Mouse (Mus musculus): ENCODE data around the gene Mrpl48. TPM values are rescaled to one million over a fixed set of nuclear protein-coding genes. Genes with fewer than 3 reads are reported as not detected.

Mrpl48 gene
- polyA plus RNA-seq, 1 experiment from 2014 or later: 80.9 TPM

DNA sequence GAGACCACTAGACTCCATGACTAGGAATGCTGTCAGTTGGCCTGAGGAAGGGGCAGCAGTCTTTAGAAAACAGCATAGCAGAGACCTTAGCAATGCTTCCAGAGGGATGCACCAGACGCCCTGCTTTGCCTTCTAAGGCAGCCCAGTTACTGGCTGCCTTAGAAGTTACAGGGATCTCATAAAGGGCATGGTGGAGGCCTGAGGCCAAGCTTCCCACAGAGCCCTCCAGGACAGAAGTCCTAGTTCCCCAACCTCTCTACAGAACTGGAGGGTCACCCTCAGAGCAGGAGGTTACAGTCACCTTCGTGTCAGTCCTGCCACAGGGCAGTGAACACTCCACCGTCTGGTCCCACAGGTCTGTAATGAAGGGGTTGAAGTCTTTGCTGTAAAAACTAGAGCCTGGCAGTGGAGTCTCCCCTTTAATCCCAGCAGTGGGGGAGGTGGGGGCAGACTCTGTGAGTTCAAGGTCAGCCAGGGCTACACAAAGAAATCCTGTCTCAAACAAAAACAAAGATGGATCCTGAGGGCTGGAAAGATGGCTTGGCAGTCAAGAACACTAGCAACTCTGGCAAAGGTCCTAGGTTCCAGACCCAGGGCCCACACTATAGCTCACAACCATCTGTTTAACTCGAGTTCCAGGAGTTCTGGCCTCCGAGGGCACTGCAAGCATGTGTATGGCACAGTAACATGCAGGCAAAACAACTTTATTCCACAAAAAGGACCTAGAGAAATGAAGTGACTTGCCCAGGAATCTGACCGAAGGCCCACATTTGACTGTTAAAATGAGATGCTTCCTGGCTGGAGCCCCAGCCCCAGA, 106.9 kb downstream of the Mrpl48 start:
- Histone ChIP-seq H3K9ac (replicated peaks) (no peak overlapping the region), H3K27me3 (no peaks in the 10 kb centered on the region), H3K4me1 (replicated peaks) (peaks cover 9% of the 10 kb centered on the region), H3K4me3 (replicated peaks) (no peak overlapping the region), H3K27ac (no peak overlapping the region), H3K9me3 (no peaks in the 10 kb centered on the region), H3K4me2 (replicated peaks) (no peak overlapping the region), H3K36me3 (peaks cover 7% of the 10 kb centered on the region; the same call in 1 of the 2 replicates)
- no peak for ATAC-seq
- WGBS: 73% methylated on average over 6 of the region's 6 CpGs

GRCm38 (mm10) chr7:100500276-100500977, 107.7 kb downstream of the Mrpl48 start:
- H3K4me1 ChIP-seq (replicated peaks): peaks cover 17% of the 10 kb centered on the region
- 71% methylated on average over 16 of the region's 16 CpGs for WGBS
- H3K9ac ChIP-seq (replicated peaks): no peak overlapping the region
- no peak overlapping the region for H3K4me2 ChIP-seq (replicated peaks)
- no peak overlapping the region for H3K27ac ChIP-seq
- no peaks in the 10 kb centered on the region for H3K9me3 ChIP-seq
- ATAC-seq: no peak
- peaks cover 7% of the 10 kb centered on the region; the same call in 1 of the 2 replicates for H3K36me3 ChIP-seq
- no peak overlapping the region for H3K4me3 ChIP-seq (replicated peaks)
- H3K27me3 ChIP-seq: no peaks in the 10 kb centered on the region

- Histone ChIP-seq H3K27me3 (no peaks in the 10 kb centered on the region), H3K36me3 (peaks cover 7% of the 10 kb centered on the region; the same call in 1 of the 2 replicates), H3K4me3 (replicated peaks) (no peak overlapping the region), H3K4me1 (replicated peaks) (peaks cover 25% of the 10 kb centered on the region), H3K9ac (replicated peaks) (no peak overlapping the region), H3K9me3 (no peaks in the 10 kb centered on the region), H3K4me2 (replicated peaks) (no peak overlapping the region), H3K27ac (no peak overlapping the region)
- no peak for ATAC-seq
These were observed 108.6 kb downstream of the Mrpl48 start for GRCm38 (mm10) chr7:100499465-100499864.

GRCm38 (mm10) chr7:100497982-100498381, 110.1 kb downstream of the Mrpl48 start:
- WGBS: 89% methylated on average over 11 of the region's 13 CpGs
- Histone ChIP-seq H3K27ac (no peak overlapping the region), H3K4me3 (replicated peaks) (no peak overlapping the region), H3K4me2 (replicated peaks) (no peak overlapping the region), H3K4me1 (replicated peaks) (peaks cover 40% of the 10 kb centered on the region), H3K9ac (replicated peaks) (no peak overlapping the region), H3K27me3 (0 out of 2 replicates have a peak, but pooled peaks cover 1% of the 10 kb centered on the region), H3K36me3 (peaks cover 7% of the 10 kb centered on the region; the same call in 1 of the 2 replicates), H3K9me3 (no peaks in the 10 kb centered on the region)
- no peak for ATAC-seq

DNA sequence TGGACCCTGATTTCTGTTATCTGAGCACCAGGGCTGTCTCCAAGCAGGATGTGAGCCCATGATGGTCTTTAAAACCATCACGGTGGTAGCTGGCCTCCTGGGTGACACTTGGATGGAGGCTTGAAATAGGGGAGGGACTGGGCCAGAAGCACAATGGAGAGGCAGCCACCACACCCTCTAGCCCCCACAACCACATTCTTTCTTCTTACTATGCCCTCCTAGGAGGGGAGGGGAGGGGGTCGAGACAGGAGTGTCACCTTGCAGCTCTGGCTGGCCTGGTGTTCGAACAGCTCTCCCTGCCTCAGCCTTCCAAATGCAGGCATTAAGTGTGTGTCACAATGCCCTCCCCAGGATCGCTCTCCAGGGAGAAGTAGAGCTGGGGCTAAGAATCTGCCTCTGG, 110.7 kb downstream of the Mrpl48 start:
- no peak for ATAC-seq
- no peaks in the 10 kb centered on the region for H3K9me3 ChIP-seq
- H3K9ac ChIP-seq (replicated peaks): no peak overlapping the region
- peaks cover 44% of the 10 kb centered on the region for H3K4me1 ChIP-seq (replicated peaks)
- peaks cover 7% of the 10 kb centered on the region; the same call in 1 of the 2 replicates for H3K36me3 ChIP-seq
- H3K27ac ChIP-seq: no peak overlapping the region
- H3K4me2 ChIP-seq (replicated peaks): no peak overlapping the region
- H3K4me3 ChIP-seq (replicated peaks): no peak overlapping the region
- peaks cover 6% of the 10 kb centered on the region; the same call in 1 of the 2 replicates for H3K27me3 ChIP-seq
- 86% methylated on average over 4 of the region's 4 CpGs for WGBS

- ATAC-seq: no peak
- H3K9ac ChIP-seq (replicated peaks): no peak overlapping the region
- WGBS: 96% methylated on average over 9 of the region's 9 CpGs
- H3K27me3 ChIP-seq: peaks cover 8% of the 10 kb centered on the region; the same call in 1 of the 2 replicates
- H3K4me1 ChIP-seq (replicated peaks): peaks cover 44% of the 10 kb centered on the region
- H3K4me3 ChIP-seq (replicated peaks): no peak overlapping the region
- H3K36me3 ChIP-seq: peaks cover 7% of the 10 kb centered on the region; the same call in 1 of the 2 replicates
- H3K27ac ChIP-seq: no peak overlapping the region
- no peaks in the 10 kb centered on the region for H3K9me3 ChIP-seq
- no peak overlapping the region for H3K4me2 ChIP-seq (replicated peaks)
These were observed 111.3 kb downstream of the Mrpl48 start for GRCm38 (mm10) chr7:100496791-100497190.

GRCm38 (mm10) chr7:100496371-100496770, 111.7 kb downstream of the Mrpl48 start:
- H3K36me3 ChIP-seq: peaks cover 7% of the 10 kb centered on the region; the same call in 1 of the 2 replicates
- WGBS: 89% methylated on average over 6 of the region's 6 CpGs
- H3K4me3 ChIP-seq (replicated peaks): no peak overlapping the region
- 0 out of 2 replicates have a peak overlapping the region, but pooled peaks have one; percentile 32 for H3K9ac ChIP-seq (replicated peaks)
- no peaks in the 10 kb centered on the region for H3K9me3 ChIP-seq
- H3K4me2 ChIP-seq (replicated peaks): peak overlapping the region; percentile 33; the same call in 1 of the 2 replicates
- no peak for ATAC-seq
- peaks cover 44% of the 10 kb centered on the region for H3K4me1 ChIP-seq (replicated peaks)
- peaks cover 9% of the 10 kb centered on the region; the same call in 1 of the 2 replicates for H3K27me3 ChIP-seq
- H3K27ac ChIP-seq: peak overlapping the region; percentile 78

Other genes with a start within 250 kb of the Mrpl48 start
- 25.7 and 28.7 TPM in 2 replicates for gene C2cd3, start 236.1 kb downstream of the Mrpl48 start, polyA plus RNA-seq (2015; fragmentation: Nextera tagmentation; extraction: Ambion mirVana)
- 139 and 144 TPM in 2 replicates for gene Ppme1, start 236.0 kb downstream of the Mrpl48 start, polyA plus RNA-seq (2015; fragmentation: Nextera tagmentation; extraction: Ambion mirVana)
- gene Ucp3, start 135.3 kb downstream of the Mrpl48 start, polyA plus RNA-seq (2015; fragmentation: Nextera tagmentation; extraction: Ambion mirVana): not detected in 2 replicates
- gene Ucp2, start 115.0 kb downstream of the Mrpl48 start, polyA plus RNA-seq (2015; fragmentation: Nextera tagmentation; extraction: Ambion mirVana): 51.9 and 52.5 TPM in 2 replicates
- gene Dnajb13, start 93.3 kb downstream of the Mrpl48 start, polyA plus RNA-seq (2015; fragmentation: Nextera tagmentation; extraction: Ambion mirVana): 1.2 and 3.2 TPM in 2 replicates
- gene Coa4, start 71.2 kb downstream of the Mrpl48 start, polyA plus RNA-seq (2015; fragmentation: Nextera tagmentation; extraction: Ambion mirVana): 16.7 and 19.7 TPM in 2 replicates
- 197 and 199 TPM in 2 replicates for gene Rab6a, start 891 bp downstream of the Mrpl48 start, polyA plus RNA-seq (2015; fragmentation: Nextera tagmentation; extraction: Ambion mirVana)
- gene Plekhb1, start 54.1 kb upstream of the Mrpl48 start, polyA plus RNA-seq (2015; fragmentation: Nextera tagmentation; extraction: Ambion mirVana): 5.1 and 5.8 TPM in 2 replicates
- 85.8 and 94.4 TPM in 2 replicates for gene Fam168a, start 98.3 kb upstream of the Mrpl48 start, polyA plus RNA-seq (2015; fragmentation: Nextera tagmentation; extraction: Ambion mirVana)